Mouse (Mus musculus): ENCODE results near the gene Lipc.
"Not testable (repeated sequence)": the region's sequence is repeated elsewhere in the genome, so short reads cannot be mapped to it uniquely, and the experiment has no call there.

The Lipc gene

GRCm38 (mm10) chr9:70864039-70864438, 88.0 kb downstream of the Lipc start:
- DNase-seq (ENCODE audit: extremely low spot score, low spot score), result no peak

DNA sequence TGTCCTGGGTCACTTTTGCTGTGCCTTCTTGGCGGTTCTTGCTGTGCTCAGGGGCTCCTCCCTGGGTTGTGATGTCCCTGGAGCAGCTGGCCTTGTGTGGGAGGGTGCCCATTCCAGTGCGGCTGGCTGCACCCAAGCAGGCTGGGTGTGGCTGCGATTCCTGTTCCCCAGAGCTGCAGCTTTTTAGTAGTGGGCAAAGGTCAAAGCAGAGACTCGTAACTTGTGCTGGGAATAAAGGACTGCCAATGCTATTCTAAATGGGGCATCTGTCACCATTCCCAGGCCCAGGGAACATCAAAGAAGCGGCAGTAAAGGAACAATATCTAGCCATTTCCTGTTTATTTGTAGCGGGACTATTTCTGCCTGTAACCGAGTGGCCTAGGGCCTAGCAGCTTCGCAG, 88.7 kb downstream of the Lipc start:
- DNase-seq (ENCODE audit: extremely low spot score, low spot score), result peak; percentile 49

DNA sequence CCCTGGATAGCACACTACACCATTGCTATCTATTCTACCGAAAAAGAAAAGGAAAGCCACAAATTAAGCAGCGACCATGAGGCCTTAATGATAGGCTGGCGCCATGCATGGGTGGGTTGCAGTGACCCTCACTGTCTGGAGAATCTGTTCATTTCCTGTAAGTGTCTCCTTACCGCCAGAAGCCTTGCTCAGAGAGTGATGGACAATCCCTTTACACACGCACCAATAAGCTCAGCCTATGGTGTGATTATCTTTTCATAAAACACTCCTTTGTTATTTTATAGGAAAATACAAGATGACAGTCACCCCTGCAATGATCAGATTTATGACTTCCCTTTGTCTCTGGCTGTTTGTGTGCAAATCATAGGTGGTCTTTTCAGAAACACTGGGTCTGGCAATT, 92.8 kb downstream of the Lipc start:
- no peak for DNase-seq (ENCODE audit: extremely low spot score, low spot score)

- no peak for DNase-seq (ENCODE audit: extremely low spot score, low spot score)
Observed at GRCm38 (mm10) chr9:70855868-70856267, 96.2 kb downstream of the Lipc start.

DNA sequence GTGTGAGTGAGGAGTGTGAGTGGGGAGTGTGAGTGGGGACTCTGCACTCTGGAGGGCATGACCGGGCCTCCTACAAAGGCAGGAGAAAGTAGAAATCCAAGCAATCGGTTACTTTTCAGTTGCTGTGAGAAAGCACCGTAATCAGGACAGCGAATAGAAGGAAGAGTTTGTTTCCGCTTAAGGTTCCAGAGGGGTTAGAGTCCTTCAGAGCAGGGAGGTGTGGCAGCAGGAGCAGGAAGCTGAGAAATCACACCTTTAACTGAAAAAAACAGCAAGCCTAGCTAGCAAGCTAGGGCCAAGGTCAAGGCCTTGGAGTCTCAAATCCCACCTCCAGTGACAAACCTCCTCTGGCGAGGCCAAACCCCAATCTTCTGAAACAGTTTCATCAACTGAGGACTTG, 97.1 kb downstream of the Lipc start:
- no peak for DNase-seq (ENCODE audit: extremely low spot score, low spot score)

GRCm38 (mm10) chr9:70853081-70853480, 98.9 kb downstream of the Lipc start:
- not testable (repeated sequence) for DNase-seq (ENCODE audit: extremely low spot score, low spot score)

GRCm38 (mm10) chr9:70851533-70851932, 100.5 kb downstream of the Lipc start:
- DNase-seq (ENCODE audit: extremely low spot score, low spot score), result no peak

- DNase-seq (ENCODE audit: extremely low spot score, low spot score), result no peak
Observed at GRCm38 (mm10) chr9:70848135-70848770, 103.8 kb downstream of the Lipc start.

GRCm38 (mm10) chr9:70847627-70848051, 104.4 kb downstream of the Lipc start:
- no peak for DNase-seq (ENCODE audit: extremely low spot score, low spot score)

DNA sequence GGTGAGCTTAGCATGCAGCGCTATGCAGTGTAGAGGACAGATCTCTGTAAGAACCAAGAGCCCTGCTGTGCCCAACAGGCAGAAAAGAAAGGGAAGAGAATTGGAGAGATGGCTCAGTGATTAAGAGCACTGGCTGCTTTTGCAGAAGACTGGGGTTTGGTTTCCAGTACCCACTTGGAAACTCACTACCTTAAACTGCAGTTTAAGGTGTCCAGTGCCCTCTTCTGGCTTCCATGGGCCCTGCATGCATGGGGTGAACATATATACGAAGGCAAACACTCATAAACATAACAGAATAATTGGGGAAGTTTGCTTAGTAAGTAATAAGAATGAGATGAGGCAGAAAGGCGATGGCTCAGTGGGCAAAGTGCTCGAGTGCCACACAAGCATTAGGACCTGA, 108.8 kb downstream of the Lipc start:
- no peak for DNase-seq (ENCODE audit: extremely low spot score, low spot score)

DNA sequence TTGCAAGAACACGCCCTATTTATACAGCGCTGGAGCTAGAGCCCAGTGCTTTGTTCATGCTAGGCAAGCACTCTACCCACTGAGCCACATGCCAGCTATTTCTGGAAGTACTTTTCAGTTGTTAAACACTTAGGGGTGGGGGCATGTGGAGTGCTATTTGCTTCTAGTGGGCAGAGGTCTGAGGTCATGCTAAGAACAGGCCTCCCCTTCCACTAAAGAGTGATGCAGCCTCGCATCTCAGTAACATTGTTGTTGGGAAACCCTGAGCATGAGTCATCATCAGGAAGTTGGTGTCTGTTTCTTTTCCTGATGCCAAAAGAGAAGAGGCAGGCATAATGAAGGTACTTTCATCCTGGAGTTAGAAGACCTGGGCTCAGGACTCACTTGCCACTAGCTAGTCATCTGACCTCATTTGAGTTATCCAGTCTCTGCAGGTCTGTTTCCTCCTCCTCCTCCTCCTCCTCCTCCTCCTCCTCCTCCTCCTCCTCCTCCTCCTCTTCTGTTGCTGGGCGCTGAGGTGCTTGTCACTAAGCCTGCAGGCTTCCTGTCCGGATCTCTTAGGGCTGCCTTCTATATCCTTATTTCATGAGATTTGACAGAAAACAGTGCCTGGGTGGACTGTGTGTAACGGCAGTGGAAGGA, 109.6 kb downstream of the Lipc start:
- DNase-seq (ENCODE audit: extremely low spot score, low spot score), result no peak

DNA sequence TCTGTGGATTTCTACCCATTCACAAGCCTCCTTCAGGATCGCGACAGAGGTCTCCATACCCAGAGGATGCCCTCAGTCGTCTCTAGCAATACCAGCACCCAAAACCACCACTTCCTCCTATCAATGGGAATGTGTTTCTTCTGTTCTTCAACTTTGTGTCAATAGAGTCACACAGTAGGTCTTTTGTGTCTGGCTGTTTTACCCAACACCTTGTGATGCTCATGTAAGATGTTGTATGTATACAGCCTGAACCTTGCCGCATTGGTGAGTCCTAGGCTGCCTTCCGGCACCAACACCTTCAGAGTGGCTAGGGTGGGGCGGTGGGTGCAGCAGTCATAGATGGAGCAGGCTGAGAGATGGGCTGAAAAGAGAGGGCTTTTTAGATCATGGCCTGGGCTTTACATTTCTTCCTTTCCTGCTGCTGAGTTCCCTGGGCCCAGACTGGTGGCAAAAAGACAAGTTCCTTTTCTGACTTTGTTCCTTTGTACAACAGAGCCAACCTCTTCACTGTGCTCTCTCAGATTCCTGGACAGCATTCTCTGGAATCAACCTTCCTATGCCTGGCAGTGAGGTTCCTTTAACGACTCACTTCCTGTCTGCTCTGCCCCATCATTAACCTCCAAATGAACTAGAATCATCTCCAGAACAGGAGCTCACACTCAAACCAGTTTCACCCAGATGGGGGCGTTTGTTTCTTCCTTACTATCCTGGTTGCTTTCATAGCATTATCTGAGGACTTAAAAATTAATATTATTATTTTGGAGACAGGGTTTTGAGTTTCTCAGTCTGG, 110.4 kb downstream of the Lipc start:
- no peak for DNase-seq (ENCODE audit: extremely low spot score, low spot score)

DNA sequence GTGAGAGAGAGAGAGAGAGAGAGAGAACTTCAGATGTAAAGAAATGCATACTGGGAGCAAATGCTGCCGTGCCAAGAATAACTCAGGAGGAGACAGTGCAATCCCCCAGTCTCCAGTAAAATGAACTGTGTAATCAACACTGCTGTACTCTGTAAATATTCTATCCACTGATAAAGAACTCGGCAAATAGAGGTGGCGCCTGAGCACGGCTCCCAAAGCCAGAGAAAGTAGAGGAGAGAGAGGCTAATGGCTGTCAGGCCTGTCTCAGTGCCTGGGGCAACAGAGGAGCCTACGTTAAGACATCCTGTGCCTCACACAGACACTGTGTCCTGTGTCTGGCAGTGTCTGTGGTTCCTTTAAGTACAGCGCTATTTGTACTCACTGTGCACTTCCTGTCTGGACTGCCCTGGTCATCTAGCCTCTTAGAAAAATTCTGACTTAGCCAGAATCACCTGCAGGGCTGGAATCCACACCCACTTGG, 111.1 kb downstream of the Lipc start:
- DNase-seq (ENCODE audit: extremely low spot score, low spot score), result no peak

DNA sequence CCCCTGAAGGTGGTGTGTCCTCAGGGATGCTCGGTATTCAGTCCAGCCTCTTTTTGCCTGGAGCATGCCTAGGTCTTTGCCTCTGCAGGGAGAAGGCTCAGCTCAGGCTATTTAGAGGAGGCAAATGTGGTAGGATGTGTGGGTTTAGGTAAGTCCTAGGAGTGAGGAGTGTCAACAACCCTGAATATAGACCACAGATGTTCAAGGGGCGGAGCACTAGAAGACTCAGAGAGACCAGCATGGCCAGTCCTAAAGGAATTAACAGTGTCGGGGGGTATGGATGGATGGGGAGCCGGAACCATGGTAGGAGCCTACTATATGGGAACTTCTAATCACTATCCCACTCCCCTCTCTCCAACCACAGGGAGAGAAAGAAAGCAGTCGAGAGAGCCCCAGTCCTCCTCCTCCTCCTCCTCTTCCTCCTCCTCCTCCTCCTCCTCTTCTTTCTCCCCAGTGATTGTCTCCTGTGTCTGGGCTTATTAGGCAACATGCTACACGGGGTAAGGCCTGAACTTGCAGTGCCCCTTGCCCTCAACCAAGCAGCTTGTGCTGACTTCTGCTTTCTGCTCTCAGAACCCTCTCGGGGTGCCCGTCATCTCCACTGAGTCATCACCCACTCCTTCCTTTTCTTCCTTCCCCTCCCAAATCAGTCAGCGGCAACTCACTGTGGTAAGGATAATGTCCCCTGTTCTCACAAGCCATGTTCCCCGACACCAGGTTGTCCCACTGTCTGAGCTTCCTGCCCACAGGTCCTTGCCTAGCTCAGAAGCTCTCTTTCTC, 113.7 kb downstream of the Lipc start:
- no peak for DNase-seq (ENCODE audit: extremely low spot score, low spot score)

- no peak for DNase-seq (ENCODE audit: extremely low spot score, low spot score)
Observed at GRCm38 (mm10) chr9:70834730-70835154, 117.3 kb downstream of the Lipc start.

GRCm38 (mm10) chr9:70834217-70834616, 117.8 kb downstream of the Lipc start:
- no peak for DNase-seq (ENCODE audit: extremely low spot score, low spot score)

GRCm38 (mm10) chr9:70833111-70833908, 118.7 kb downstream of the Lipc start:
- no peak for DNase-seq (ENCODE audit: extremely low spot score, low spot score)

DNA sequence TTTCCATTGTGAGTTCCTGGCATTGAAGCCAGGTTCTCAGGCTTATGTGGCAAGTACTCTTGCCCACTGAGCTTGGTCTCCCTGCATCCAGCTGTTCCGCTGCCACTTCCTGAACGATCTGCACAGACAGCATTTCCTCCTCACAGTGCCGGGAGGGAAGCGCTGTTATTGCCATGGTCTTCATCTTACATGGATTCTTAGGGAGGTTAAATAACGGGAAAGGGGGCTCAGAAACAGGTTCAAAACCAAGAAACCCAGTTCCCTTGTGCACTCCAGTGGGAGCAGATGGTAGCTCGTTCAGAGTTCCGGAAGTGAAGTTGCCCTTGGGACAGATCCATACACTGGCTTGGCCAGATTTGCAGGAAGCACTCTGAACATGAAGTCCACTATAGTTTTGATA, 119.8 kb downstream of the Lipc start:
- DNase-seq (ENCODE audit: extremely low spot score, low spot score), result no peak

- DNase-seq (ENCODE audit: extremely low spot score, low spot score), result no peak
Observed at GRCm38 (mm10) chr9:70830844-70831529, 121.0 kb downstream of the Lipc start.
